Mouse (Mus musculus) natural killer cell, adult 2 months (primary cell): ENCODE results near the gene Vmn1r21.
"Not testable (repeated sequence)": the region's sequence is repeated elsewhere in the genome, so short reads cannot be mapped to it uniquely, and the experiment has no call there.

Experiments
- DNase-seq, 2 experiments: peaks; one replicate each; pipeline ENCODE4 v3.0.0; 2022; ENCODE audit warnings: low spot score in 2 of 2

Gene Vmn1r21

DNA sequence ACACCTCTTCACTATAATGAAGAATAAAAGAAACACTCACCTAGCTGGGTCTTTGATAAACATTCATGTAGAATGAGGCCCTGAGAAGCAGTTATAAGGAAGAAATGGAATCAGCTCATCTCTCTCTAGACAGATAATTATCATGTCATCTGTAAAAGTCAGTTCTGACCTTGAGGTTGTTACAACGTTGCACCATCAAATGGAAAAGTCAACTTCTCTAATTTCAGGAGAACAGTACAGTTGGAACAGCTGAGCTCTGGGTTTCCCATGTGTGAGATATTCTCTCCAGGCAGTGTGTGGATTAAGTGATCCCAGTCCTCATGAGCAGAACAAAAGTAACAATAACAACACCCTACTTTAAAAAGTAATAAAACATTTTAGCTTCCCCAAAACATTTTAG lies at the start of gene Vmn1r21:
Gene Vmn1r21, minus strand, starts transcription at position 58 of the 400 bp plus-strand sequence.
- no peak for DNase-seq

DNA sequence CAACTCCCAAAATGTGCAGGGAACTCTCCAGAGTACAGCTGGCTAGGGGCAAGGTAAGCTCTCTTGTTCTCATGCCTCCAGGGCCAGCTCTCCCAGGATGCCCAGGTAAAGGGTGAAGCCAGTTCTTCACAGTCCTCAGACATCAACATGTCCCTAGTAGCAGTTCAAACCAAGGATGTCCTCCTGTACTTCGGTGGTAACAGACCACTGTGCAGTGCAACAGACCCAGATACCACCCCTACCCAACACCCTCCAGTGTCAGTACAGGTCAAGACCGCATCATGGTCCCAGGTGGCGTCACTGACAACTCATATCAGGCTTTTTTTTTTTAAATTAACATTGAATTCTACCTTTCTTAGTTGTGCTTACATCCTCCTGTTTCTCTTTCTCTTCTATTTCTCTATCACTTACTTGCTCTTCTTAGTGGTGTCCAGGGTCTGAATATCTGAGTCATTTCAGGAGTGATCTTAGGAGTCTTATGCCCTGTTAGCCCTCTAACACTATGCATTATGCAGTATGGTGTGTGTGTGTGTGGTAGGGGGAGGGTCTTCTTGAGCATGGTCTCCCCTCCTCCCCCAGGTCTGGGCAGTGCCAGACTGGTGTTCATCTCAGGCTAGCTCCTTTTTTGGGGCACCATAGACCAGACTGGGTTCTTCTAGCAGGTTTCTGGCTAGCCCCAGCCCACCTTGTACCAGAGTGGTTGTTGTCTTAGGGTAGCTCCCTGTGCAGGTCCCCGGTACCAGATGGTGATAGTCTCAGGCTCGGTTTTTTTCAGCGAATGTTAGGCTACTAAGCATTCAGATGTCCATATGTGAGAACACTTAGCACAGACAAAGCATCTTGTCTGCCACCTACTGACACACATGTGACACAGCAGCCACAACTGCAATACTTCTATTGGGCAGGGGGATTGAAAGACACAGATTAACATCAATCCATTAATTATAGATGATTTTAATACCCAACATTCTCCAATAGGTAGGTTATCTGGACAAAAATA lies 9.2 kb upstream of the Vmn1r21 start:
- DNase-seq, result peak; percentile 20 to 29

DNA sequence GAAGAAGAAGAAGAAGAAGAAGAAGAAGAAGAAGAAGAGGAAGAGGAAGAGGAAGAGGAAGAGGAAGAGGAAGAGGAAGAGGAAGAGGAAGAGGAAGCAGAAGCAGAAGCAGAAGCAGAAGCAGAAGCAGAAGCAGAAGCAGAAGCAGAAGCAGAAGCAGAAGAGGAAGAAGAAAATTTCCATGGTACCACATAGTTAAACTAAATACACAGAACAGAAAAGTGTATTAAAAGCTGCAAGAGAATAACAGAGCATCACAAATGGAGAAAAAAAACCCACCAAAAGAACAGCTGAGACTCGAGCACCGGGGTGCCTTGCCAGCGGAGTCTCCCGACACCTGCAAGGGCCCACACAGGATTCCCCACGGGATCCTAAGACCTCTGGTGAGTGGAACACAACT lies 1.0 kb upstream of the Vmn1r21 start:
- DNase-seq, result not testable (repeated sequence)

DNA sequence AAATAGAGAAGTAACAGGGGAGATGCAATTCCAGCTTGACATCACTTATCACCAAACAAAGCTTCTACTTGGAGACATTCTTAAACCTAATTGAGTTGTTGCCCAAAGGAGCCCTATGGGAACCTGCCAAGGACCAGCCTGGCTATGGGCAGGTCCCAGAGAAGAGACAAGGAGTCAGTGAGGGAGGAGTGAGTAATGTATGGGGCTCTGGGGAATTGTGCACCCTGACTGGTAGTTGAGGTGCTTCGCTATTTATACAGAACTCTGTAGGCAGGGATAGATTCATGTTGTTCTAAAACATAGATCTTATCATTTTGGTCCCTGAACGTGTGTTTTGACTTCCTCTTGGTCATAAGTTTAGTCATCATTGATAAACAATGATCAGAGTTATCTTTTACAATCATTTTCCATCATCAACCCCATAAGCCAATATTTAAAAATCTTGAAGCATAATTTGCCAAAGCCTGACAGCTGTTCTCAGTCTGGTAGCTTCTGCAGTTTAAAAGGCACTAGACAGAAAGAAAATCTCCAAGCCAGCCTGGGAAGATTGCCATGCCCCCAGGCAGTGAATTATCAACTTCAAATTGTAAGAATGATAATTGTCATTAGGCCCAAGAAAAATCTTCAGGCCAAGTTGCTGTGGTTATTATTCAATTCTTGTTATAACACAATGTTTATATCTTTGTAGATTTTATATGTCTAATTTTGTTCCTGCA lies 10.3 kb downstream of the Vmn1r21 start:
- DNase-seq, result no peak

DNA sequence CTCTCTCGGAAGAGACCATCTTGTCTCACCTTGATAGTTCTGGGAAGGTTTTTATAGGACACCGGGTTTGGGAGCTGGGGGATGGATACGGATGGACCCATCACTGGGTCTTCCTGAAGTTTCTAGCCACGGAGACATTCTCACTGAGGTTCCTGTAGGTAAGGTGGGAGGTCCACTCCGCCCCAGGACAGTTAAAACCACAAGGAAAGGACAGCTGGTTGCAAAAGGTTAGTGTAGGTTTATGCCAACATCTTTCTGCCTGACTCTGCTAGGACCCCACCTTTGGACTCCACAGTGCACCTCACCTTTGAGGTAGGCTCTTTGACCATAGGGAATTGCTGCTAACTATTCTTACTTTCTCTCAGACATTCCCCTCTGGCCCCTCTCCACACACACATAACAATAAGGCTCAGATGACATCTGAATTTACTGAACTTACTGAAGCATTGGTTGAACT lies 24.9 kb downstream of the Vmn1r21 start:
- no peak for DNase-seq

DNA sequence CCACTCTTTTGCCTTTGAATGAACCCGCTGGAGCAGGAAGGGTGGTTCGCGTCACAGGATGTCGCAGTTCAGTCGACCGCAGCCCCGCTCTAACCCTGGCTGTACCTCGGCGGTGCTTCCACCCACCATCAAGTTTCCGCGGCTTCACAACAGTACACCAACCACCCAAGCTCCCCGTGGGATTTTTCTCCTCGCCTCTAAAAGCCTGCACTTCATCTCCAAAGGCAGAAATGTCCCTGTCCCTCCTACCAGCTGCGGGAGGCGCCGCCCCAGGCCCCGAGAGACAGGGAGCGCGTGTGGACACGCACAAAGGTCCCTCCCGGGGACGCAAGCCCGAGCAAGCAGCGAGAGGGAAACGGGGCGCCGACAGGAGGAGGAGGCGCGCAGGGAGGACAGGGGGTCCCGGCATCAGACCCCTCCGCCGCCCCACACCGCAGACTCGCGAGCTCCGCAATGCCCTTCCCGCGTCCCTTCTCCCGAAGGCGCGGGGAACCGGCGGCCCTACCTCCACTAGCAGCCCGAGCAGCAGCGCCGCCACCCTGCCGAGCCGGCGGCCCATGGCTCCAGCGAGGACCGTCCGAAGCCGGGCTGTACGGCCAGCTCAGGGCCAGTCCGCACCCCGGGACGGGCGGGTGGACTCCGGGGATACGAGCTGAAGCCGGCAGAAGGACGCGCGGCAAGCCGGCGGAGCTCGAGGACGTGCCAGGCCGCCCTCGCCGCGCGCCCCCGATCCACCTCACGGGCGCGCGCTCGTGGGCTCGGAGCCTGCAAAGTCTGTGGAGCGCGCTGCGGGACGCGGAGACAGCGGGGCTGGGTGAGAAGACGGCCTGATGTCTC lies 25.5 kb downstream of the Vmn1r21 start, which contains the start of gene Vopp1:
Gene Vopp1, minus strand, starts transcription at position 738 of the 837 bp plus-strand sequence.
- peak; percentile 73 to 79 for DNase-seq

DNA sequence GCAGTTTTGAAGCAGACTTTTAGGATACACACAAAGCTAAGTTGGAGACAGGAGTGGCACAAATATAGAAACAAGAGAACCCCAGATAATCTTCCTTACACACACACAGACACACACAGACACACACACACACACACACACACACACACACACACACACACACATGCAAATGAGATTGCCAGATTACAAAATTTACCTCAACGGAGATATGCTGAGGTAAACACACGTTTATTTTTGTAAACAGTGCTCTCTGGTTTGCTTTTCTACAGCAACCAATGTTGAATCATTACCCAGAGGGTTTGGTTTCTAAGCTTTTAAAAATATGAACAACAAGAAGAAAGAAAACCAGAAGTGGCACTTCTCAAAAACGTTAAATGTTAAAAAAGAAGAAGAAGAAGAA lies 26.7 kb downstream of the Vmn1r21 start:
- no peak for DNase-seq

DNA sequence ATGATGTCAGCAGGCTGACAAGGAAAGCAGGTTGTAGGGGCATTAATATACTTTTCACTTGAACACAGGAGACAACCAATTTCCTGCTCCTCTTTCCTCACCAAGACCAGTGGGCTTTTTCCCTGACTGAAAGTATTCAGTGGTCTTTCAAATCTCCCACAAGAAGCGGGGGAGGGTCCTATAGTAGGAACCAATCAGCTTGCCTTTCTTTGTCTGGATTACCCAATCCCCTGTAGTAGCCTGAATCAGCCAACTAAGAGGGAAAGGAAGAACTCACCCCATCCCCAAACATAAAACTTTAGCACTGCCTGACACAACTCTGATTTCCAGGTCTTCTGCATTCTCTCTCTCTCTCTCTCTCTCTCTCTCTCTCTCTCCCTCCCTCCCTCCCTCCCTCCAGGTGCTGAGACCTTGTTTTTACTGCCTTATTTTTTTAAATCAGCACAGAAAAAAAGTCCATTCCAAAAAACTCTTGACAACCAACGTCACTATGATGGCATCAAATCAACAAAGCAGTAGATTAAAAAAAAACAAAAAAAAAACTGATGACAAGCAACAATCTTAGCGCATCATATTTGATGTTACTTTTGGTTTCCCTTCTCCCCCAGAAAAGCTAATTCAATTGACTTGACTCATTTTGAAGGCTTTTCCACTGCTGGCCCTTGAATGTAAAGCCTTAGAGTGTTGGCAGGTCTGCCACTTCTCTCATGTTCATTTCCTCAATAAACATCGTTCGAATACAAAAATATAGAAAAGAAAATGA lies 27.3 kb downstream of the Vmn1r21 start:
- peak in 1 of 2 experiments; percentile 38 for DNase-seq

DNA sequence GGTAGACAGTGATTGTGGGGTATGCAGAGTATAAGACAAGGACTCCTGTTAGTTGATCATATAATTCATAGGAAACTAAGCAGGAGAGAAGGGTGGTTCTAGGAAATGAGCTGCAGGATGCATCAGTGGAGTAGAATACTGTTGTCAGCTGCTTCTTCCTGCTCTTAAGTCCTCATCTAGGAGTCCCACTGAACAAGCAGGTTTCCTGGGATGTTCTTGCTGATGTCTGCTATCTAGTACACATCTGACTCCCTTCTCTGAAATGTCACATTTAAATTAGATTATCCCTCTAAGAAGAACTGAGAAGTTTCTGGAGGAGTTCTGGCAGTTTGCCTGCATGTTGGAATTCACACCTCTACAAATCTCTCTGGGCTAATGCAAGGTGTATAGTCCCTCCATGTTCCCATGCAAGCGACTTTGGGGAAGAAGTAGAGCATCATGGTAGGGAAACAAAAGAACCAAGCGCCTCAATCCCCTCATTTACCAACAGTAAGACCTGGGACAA lies 35.7 kb downstream of the Vmn1r21 start:
- no peak for DNase-seq

DNA sequence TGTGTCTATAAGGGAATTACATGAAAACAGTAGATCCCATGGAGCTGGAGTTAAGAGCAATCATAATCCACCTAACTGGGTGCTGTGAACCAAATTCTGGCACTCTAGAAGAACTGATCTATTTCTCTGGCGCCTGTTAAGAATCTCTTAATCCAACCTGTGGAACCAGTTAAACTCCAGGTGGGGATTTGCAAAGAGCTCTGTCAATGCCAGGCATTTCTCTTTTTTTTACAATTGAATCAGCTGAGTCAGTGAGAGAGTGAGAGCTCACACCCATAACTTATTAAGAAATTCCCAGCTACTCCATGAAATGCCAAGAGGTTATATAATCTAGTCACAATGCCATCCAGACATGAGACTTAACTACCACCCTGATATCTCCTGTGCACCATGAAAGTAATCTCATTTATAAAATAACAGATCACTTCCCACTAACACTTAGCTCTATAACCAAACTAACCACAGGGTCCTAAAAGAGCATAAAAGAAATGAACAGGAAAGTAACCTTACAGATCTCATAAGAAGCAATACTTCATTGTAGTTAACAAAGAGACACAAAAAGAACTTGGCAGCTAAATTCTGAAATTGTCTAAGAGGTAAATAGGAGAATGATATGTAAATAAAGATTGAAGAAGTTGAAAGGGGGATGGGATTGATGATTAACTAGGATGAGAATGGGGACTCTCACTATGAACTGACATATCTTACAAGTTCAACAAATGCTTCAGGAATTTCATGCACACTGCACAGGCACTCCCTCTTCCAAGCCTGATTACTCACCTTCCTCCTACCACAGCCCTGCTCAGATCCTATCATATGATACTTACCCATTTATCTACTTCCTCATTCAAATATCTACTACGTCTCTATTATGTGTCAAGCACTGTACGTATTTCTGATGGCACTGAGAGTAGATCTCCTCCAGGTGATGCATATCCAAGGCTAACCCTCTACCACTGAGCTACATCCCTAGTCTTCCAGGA lies 38.1 kb downstream of the Vmn1r21 start:
- DNase-seq, result no peak

DNA sequence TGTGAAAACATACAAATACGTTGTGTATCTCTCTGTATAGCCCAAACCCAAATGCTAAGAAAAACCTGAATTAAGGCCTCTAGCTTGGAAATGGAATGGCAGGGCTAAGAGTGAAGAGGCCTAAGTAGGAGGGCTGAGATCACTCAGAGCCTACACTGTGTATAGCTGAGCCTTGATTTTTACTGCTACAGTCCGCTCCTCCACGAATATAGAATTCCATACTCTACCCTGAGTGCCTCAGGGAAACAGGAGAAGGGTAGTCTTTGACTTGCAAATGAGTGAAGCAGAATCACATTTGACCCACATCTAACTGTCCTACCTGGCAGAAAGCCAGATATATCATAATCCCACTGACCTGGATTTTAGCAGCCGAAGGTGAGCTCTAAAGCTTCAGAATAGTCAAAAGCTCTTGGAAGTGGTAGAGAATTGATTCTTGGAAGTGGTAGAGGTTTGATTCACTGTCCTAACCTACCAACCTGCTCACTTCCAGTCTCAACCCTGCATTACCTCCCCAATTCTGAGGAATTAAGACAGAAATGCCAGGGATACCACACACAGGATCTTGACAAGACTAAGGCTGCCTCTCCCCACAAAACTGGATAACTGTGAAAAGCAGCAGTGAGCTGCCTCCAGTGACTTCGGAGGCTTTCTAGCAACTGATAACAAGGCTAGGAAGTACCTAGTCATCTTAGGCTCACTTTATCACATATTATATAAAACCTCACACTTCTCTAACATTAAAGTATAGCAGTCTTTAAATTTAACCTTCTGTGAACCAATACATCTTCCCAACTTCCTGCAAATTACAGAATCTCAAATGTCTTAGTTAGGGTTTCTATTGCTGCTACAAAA lies 44.7 kb downstream of the Vmn1r21 start:
- no peak for DNase-seq

DNA sequence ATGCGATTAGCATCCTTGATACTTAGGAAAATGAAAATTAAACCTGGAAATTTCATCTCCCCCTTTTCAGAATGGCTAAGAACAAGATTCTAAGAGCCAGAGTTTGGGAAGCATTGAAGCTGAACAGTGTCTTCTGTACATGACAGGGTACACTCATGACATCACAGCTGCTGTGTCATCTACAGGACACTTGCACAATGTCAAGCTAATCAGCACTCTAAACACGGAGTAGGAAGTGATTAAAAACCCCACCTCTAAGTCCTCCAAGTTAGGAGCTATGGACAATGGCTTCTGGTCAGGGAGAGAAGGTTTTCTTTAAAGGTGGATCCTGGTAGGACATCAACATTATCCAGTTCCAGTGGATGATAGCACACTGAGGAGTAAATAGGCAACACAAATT lies 47.0 kb downstream of the Vmn1r21 start:
- no peak for DNase-seq

DNA sequence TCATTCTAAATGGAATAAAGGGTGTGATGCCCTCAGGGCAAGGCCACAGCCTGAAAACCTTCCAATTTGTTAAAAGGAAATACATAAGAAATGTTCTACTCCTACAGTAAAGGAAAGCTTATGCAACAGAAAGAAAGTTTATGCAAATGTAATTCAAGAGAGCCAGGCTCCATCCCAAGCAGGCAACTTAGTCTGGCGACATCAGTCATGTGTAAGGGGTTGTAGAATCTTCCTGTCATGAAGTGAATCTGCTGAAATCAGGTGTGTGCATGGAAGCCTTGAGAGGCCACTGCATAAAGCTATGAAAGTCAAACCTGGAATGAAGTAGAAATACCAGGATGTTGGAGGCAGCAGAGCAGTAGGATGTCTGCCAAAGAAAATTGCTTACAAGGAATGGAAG lies 51.2 kb downstream of the Vmn1r21 start:
- no peak for DNase-seq

DNA sequence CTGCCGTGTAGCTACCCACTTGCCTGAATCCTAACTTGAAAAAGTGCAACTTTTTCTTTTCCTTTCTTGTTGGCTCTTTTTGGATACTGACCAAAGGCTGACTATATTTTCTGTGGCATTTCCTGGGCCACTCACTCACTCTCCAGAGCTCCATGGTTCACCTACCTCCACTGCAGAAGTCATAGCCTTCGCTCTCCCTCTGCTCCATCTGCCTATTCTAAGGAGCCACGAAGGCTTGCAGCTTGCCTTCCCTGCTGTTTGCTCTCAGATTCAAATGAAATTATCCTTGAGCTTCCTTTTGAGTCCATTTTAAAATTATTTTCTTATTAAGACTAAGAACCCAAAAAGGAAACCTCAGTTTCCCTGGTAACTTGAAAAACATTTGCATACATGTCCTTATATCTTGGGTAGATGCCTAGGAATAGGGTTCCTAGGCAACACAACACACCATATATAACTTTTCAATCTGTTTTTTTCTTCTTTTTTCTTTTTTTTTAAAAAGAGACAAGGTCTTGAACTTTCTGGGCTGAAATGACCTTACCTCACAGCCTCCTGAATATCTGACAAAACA lies 53.2 kb downstream of the Vmn1r21 start:
- DNase-seq, result no peak

DNA sequence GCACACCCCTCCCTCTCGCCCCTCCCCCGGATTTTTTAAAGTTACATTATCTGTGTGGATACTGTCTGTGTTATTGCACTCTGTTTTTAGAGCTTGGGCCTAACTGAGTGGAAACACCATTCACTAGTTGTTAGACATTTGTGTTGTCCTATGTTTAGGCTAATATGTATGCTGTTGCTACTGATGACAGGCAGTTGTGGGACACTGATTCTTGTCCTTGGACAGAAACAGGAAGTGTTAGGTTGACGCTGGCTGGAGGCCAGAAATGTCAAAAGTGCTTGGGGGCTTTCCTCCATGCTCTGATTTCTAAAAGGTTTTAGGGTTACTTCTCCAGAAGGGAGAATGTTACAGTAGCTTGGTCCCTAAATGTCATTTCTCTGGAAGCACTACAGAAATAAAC lies 54.3 kb downstream of the Vmn1r21 start:
- peak; percentile 35 to 51 for DNase-seq
